Mouse (Mus musculus): ENCODE measurements around the gene Pip5kl1. TPM values are rescaled to one million over a fixed set of nuclear protein-coding genes. Genes with fewer than 3 reads are reported as not detected.

Gene Pip5kl1
- polyA plus RNA-seq, 1 experiment = 1.8 TPM

DNA sequence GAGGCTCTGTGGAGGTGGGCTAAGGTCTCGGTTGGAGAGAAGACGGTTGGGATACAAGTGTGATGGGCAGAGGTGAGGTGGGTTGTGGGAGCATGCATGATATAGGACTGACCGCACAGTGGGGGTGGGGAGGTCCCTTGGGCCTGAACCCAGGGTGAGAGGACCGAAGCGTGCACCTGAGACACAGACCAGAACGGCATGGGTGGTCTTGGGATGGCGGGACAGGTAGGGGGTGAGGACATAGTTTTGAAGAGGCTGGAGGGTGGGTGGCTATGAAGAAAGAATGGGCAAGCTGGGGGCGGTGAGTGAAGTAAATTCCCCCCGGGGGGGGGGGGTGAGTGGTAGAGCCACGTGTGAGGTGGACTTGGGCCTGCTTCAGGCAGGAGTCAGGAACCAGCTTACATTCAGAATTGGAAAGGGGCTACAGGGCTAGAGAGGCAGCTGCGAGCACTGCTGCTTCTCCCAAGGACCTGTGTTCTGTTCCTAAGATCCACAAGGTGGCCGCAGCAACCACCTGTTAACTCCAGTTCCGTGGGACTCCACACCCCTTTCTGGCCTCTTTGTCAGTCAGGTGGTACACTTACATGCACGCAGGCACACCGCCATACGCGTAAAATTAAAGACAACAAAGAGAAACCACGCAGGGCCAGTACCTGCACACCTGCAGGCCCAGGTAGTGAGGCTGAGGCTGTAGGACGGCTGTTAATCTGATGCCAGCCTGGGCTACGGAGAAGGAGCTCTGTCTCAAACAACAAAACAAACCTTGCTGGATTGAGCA is 52.9 kb downstream of the Pip5kl1 start:
- Histone ChIP-seq H3K4me1 (ENCODE audit: control insufficient read depth, insufficient read depth, low read length) (peaks cover 17% of the 10 kb centered on the region), H3K9me3 (replicated peaks; ENCODE audit: control insufficient read depth, insufficient read depth, low read length, poor library complexity, severe bottlenecking) (no peaks in the 10 kb centered on the region), H3K36me3 (ENCODE audit: control insufficient read depth, insufficient read depth, low read length, poor library complexity, severe bottlenecking) (no peaks in the 10 kb centered on the region), H3K9ac (ENCODE audit: low read depth, poor library complexity, severe bottlenecking) (no peak overlapping the region), H3K4me3 (ENCODE audit: low read depth, low read length) (0 out of 2 replicates have a peak overlapping the region, but pooled peaks have one; percentile 5), H3K27me3 (ENCODE audit: control insufficient read depth, insufficient read depth, low read length, poor library complexity, severe bottlenecking) (no peaks in the 10 kb centered on the region), H3K27ac (ENCODE audit: insufficient read depth, low read length) (peak overlapping the region; percentile 68)
- TF ChIP-seq POLR2A (IDR thresholded peaks at IDR 0.05; ENCODE audit: insufficient read depth, low read length) = no peak

DNA sequence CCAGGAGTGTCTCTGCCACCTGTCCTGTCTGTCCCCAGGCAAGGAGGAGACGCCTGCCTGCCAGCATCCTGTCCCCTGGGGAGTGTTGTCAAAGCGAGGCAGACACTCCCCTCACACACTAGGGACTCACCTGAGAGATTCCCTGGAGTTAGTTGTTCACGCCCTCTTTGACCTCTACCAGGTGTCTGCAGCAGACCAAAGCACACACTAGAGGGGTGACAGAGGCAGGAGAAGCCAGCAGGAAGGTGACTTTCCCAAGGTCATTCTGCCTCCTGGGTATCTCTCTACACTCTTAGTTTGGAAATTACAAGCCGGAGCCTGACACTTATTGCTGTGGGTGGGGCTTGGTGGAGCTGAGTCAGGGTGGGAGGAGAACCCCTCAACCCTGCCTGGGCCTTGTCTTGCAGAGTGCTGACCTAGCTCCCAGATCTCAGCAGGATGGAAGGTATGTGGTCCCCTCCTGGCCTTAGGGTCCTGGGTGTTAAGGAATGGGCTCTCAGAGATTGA is 53.5 kb downstream of the Pip5kl1 start:
- Histone ChIP-seq H3K27ac (ENCODE audit: insufficient read depth, low read length) (peak overlapping the region; percentile 68), H3K9ac (ENCODE audit: low read depth, poor library complexity, severe bottlenecking) (peak overlapping the region; percentile 73; the same call in 1 of the 2 replicates)

DNA sequence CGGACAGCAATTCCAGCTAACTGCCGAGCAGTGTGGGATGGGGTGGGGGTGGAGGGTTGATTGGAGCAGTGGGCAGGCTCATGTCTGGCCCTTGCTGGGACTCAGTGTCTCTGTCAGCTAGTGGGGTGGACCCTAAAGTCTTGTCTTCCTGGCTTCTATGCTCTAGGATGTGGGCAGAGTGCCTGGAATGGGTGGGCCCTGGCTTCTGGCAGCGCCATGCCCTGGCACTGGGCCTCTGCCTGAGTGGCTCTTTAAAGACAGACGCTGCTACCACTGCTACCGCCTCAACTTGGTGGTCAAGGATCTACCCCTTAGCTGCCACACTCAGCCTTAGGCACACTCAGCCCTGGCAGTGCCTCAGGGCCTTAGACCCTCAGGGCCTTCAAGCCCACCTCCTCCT is 54.1 kb downstream of the Pip5kl1 start:
- no peaks in the 10 kb centered on the region for H3K27me3 ChIP-seq (ENCODE audit: control insufficient read depth, insufficient read depth, low read length, poor library complexity, severe bottlenecking)
- H3K36me3 ChIP-seq (ENCODE audit: control insufficient read depth, insufficient read depth, low read length, poor library complexity, severe bottlenecking) = peaks cover 6% of the 10 kb centered on the region
- peak overlapping the region; percentile 33 for H3K4me3 ChIP-seq (ENCODE audit: low read depth, low read length)
- peaks cover 17% of the 10 kb centered on the region for H3K4me1 ChIP-seq (ENCODE audit: control insufficient read depth, insufficient read depth, low read length)
- H3K27ac ChIP-seq (ENCODE audit: insufficient read depth, low read length) = peak overlapping the region; percentile 68
- H3K9ac ChIP-seq (ENCODE audit: low read depth, poor library complexity, severe bottlenecking) = peak overlapping the region; percentile 73
- TF ChIP-seq POLR2A (IDR thresholded peaks at IDR 0.05; ENCODE audit: insufficient read depth, low read length) = no peak
- TF ChIP-seq EP300 (IDR thresholded peaks at IDR 0.05; ENCODE audit: insufficient read depth, low read depth, low read length) = no peak
- no peak for TF ChIP-seq CTCF (IDR thresholded peaks at IDR 0.05; ENCODE audit: low read depth, low read length)
- no peaks in the 10 kb centered on the region for H3K9me3 ChIP-seq (replicated peaks; ENCODE audit: control insufficient read depth, insufficient read depth, low read length, poor library complexity, severe bottlenecking)

More for the DNA sequence above, 53.5 kb downstream of the Pip5kl1 start:
- H3K9me3 ChIP-seq (replicated peaks; ENCODE audit: control insufficient read depth, insufficient read depth, low read length, poor library complexity, severe bottlenecking) = no peaks in the 10 kb centered on the region
- H3K4me3 ChIP-seq (ENCODE audit: low read depth, low read length) = peak overlapping the region; percentile 33; the same call in 1 of the 2 replicates
- TF ChIP-seq CTCF (IDR thresholded peaks at IDR 0.05; ENCODE audit: low read depth, low read length) (no peak), EP300 (IDR thresholded peaks at IDR 0.05; ENCODE audit: insufficient read depth, low read depth, low read length) (peak; percentile 90)
- H3K36me3 ChIP-seq (ENCODE audit: control insufficient read depth, insufficient read depth, low read length, poor library complexity, severe bottlenecking) = peaks cover under 1% of the 10 kb centered on the region
- H3K4me1 ChIP-seq (ENCODE audit: control insufficient read depth, insufficient read depth, low read length) = peaks cover 17% of the 10 kb centered on the region
- H3K27me3 ChIP-seq (ENCODE audit: control insufficient read depth, insufficient read depth, low read length, poor library complexity, severe bottlenecking) = no peaks in the 10 kb centered on the region

DNA sequence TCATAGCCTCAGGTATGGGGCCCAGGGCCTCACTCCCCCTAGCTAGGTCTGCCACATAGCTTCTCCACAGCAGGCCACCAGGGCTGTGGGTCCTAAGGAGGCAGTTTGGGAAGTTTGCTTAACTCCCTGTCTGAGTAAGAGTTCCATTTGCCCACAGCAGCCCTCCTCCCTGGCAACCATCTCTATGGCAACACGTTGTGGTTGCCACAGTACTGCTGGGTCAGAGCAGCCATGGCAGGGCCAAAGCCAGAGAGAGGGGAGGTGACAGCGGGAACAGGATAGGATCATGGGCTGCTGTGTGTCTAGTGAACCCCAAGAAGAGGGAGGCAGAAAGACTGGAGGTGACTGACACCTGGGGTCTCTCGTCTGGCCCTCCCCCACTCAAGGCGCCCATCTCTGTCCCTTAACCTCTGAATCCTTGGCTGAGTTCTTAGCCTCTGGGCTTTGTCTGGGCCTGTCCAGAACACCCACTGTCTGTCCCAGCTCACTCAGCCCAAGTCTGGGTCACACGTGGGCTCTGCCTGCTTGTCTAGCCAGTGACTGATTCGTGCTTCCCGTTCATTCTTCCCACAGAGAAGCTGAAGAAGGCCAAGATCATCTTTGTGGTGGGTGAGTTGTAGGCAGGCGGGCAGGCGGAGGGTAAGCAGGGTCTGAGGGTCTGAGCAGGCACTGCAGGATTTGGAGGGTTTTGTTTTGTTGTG is 54.8 kb downstream of the Pip5kl1 start:
- H3K27me3 ChIP-seq (ENCODE audit: control insufficient read depth, insufficient read depth, low read length, poor library complexity, severe bottlenecking) = no peaks in the 10 kb centered on the region
- peaks cover 17% of the 10 kb centered on the region for H3K4me1 ChIP-seq (ENCODE audit: control insufficient read depth, insufficient read depth, low read length)

DNA sequence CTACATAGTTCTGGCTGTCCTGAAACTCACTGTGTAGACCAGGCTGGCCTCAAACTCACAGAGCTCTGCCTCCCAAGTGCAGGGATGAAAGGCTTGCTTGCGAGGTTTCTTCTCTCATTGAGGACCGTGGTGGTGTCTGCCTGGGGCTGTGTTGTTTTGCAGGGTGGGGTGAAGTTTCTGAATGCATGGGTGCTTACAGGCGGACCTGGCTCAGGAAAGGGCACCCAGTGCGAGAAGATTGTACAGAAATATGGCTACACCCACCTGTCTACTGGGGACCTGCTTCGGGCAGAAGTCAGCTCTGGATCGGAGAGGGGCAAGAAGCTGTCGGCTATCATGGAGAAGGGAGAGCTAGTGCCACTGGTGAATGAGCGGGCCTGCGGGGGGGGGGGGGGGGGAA is 55.4 kb downstream of the Pip5kl1 start:
- TF ChIP-seq EP300 (IDR thresholded peaks at IDR 0.05; ENCODE audit: insufficient read depth, low read depth, low read length) (no peak), POLR2A (IDR thresholded peaks at IDR 0.05; ENCODE audit: insufficient read depth, low read length) (no peak), CTCF (IDR thresholded peaks at IDR 0.05; ENCODE audit: low read depth, low read length) (no peak)
- Histone ChIP-seq H3K36me3 (ENCODE audit: control insufficient read depth, insufficient read depth, low read length, poor library complexity, severe bottlenecking) (peaks cover 12% of the 10 kb centered on the region), H3K4me3 (ENCODE audit: low read depth, low read length) (peak overlapping the region; percentile 61), H3K9ac (ENCODE audit: low read depth, poor library complexity, severe bottlenecking) (peak overlapping the region; percentile 73), H3K9me3 (replicated peaks; ENCODE audit: control insufficient read depth, insufficient read depth, low read length, poor library complexity, severe bottlenecking) (no peaks in the 10 kb centered on the region), H3K27ac (ENCODE audit: insufficient read depth, low read length) (peak overlapping the region; percentile 68), H3K4me1 (ENCODE audit: control insufficient read depth, insufficient read depth, low read length) (peaks cover 17% of the 10 kb centered on the region), H3K27me3 (ENCODE audit: control insufficient read depth, insufficient read depth, low read length, poor library complexity, severe bottlenecking) (no peaks in the 10 kb centered on the region)

More for the DNA sequence above, 54.8 kb downstream of the Pip5kl1 start:
- Histone ChIP-seq H3K9me3 (replicated peaks; ENCODE audit: control insufficient read depth, insufficient read depth, low read length, poor library complexity, severe bottlenecking) (no peaks in the 10 kb centered on the region), H3K27ac (ENCODE audit: insufficient read depth, low read length) (peak overlapping the region; percentile 68), H3K36me3 (ENCODE audit: control insufficient read depth, insufficient read depth, low read length, poor library complexity, severe bottlenecking) (peaks cover 9% of the 10 kb centered on the region), H3K9ac (ENCODE audit: low read depth, poor library complexity, severe bottlenecking) (peak overlapping the region; percentile 73), H3K4me3 (ENCODE audit: low read depth, low read length) (peak overlapping the region; percentile 61)
- TF ChIP-seq POLR2A (IDR thresholded peaks at IDR 0.05; ENCODE audit: insufficient read depth, low read length) (no peak), EP300 (IDR thresholded peaks at IDR 0.05; ENCODE audit: insufficient read depth, low read depth, low read length) (peak; percentile 24; the same call in 1 of the 2 replicates)

DNA sequence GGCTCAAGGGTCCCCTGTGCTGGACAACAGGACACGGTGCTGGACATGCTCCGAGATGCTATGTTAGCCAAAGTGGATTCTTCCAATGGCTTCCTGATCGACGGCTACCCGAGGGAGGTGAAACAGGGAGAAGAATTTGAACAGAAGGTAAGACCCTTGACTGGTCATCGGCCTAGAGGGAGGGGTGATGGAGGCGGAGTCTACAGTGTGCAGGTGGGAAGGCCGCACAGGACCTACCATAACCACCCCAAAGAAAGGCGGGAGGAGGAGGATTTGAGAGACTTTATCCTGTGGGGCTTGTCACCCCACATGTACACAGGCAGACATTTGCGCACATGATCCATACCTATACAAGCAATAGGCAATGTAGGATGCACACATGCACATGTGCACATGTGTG is 56.4 kb downstream of the Pip5kl1 start:
- Histone ChIP-seq H3K9me3 (replicated peaks; ENCODE audit: control insufficient read depth, insufficient read depth, low read length, poor library complexity, severe bottlenecking) (no peaks in the 10 kb centered on the region), H3K4me3 (ENCODE audit: low read depth, low read length) (peak overlapping the region; percentile 38; the same call in 1 of the 2 replicates), H3K4me1 (ENCODE audit: control insufficient read depth, insufficient read depth, low read length) (peaks cover 13% of the 10 kb centered on the region), H3K36me3 (ENCODE audit: control insufficient read depth, insufficient read depth, low read length, poor library complexity, severe bottlenecking) (peaks cover 12% of the 10 kb centered on the region), H3K27ac (ENCODE audit: insufficient read depth, low read length) (no peak overlapping the region), H3K9ac (ENCODE audit: low read depth, poor library complexity, severe bottlenecking) (peak overlapping the region; percentile 73), H3K27me3 (ENCODE audit: control insufficient read depth, insufficient read depth, low read length, poor library complexity, severe bottlenecking) (no peaks in the 10 kb centered on the region)
- TF ChIP-seq POLR2A (IDR thresholded peaks at IDR 0.05; ENCODE audit: insufficient read depth, low read length) = no peak

Measured in ES-Bruce4 (cell line).